Mouse (Mus musculus) bone marrow, adult 2 months (tissue): ENCODE results near the gene Nr2c1.

Source experiments
- CTCF ChIP-seq: fragments of 200-500 bp; IDR thresholded peaks from 2 replicates; pipeline ENCODE4 v1.5.1; 2011; ENCODE audit warnings: low read length, control low read depth; ENCODE audit not compliant: control insufficient read depth, insufficient read depth
- POLR2A ChIP-seq: fragments of 200-500 bp; IDR thresholded peaks from 2 replicates; pipeline ENCODE4 v1.6.1; 2011; ENCODE audit warnings: low read depth, mild to moderate bottlenecking, control low read depth, low read length, borderline replicate concordance; ENCODE audit not compliant: control insufficient read depth

GRCm38 (mm10) chr10:94162031-94162430 is 14.2 kb downstream of the Nr2c1 start:
- TF ChIP-seq CTCF, result no peak
- no peak for TF ChIP-seq POLR2A
